Mouse (Mus musculus): ENCODE results near the gene Catspere2.

Gene Catspere2

GRCm38 (mm10) chr1:178219166-178220077, 236.2 kb downstream of the Catspere2 start:
- no peak for DNase-seq (ENCODE audit: low spot score)
